Mouse (Mus musculus) urinary bladder, postnatal 14 days (tissue): ENCODE measurements around the gene Mcoln3.

Experiments used
- DNase-seq: peaks from one replicate; pipeline ENCODE4 v3.0.0; 2021; ENCODE audit warnings: low spot score

Gene Mcoln3

DNA sequence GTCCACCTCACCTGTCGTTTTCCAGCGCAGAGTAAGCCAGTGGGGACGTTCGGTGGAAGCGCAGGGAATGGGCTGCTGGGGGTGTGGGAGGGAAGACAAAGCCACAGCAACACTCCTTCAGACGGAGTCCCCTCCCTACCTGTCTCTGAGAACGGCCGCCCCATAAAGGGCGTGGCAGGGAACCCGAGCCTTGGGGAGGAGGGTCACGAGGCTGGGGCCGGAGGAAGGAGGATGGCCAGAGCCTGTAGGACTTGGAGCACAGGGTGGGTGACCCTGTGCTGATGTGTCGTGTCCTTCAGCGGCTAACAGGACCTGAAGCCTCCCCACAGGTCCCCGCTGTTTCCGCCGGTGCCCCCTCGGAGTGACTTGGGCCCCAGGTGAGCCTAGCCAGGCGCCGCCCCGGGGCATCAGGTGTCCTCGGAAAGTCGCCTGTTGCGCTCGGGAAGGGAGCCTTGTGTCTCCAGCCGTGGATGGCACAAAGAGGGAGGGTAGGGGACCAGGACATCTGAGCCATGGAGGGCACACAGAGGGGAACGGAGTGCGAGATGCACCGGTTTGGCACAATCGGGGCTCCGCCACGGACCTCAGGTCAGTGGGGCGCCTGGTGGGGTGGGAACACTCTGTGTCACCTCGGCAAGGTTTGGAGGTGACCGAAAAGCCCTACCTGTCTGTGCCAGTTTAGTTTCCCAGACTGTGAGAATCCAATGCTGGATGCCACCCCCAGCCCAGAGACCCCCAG, at the start of gene Mcoln3:
Gene Mcoln3 (plus strand): TSS at position 193 of the 739 bp plus-strand sequence.
- no peak for DNase-seq

DNA sequence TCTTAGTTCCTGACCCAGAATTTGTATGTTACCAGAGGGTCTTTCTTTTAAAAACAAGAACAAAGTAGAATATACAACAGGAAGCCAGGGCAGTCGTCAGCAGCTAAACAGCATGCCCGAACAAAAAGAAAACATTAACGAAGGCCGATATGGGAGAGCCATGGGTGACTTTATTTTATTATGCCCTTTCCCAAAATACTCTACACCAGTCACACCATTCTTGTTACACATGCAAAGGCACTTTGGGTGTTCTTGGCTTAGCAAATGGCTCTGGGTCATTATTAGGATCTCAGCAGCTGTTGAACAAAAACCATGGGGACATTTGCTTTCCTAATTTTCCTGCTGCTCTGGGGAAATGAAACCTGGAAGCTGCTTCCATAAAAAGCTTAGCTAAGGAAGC, 48.0 kb upstream of the Mcoln3 start:
- no peak for DNase-seq

DNA sequence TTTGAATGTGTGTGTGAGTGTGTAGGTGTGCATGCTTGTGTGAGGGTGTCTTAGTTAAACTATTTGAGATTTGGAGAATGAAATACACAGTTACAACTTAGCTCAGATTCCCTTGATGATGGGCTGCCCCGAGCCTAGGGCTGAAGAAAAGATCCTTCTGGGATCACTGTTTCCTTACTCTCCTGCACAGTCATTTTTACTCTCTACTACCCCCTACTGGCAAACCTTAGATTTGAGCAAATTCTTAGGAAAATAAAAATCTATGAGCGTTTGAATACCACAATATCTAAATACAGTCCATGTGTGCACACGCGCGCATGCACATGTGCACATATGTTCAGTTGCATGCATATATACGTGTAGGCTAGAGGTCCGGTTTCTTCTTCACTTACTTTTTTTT, 44.5 kb upstream of the Mcoln3 start:
- DNase-seq: peak; percentile 2

DNA sequence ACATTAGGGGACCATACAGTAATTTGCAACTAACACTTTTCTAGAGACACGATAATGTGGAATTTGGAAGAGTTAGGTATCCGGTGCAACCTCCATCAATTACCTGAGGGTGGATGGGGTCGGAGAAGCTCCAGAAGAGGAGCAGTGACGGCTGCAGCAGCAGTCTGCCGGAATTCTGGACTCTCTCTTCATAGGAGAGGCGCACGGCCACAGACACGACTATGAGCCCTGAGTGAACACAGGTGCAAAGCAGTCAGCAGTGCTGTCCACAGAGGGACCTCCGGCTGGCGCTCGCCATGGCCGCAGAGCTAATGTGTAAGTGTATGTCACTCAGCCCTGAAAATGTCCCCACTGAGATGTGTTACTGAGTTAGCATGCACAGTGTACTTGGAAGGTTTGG, 37.0 kb upstream of the Mcoln3 start:
- no peak for DNase-seq

DNA sequence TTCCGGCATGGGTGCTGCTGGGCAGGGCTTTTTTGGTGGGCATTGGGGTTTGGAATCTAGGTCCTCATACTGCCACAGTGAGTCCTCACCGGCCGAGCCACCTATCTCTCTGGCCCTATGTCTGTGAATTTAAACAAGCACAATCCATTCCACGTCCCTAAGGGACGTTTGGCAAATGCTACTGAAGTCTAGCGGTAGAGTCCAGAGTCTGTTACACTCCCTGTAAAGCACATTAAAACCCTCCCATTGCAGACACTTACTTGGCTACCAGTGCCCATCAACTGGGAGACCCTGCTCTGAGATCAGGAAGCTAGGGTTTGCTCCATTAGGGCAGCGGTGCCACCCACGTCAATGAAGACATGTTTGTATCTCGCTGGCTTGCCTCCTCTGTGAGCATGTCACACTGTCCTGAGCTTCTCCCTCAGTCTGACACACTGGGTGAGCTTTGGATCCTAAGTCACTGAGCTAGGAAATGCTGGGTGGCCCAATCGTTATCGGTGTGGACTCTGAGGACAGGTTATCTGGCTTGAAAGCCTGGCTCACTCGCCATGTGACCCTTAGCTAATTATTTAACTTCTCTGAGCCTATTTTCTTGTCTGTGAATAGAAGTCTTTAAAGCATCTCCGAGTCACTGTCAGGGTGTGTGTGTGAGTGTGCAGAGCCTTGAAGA, 26.1 kb upstream of the Mcoln3 start:
- no peak for DNase-seq

GRCm38 (mm10) chr3:146095066-146095465, 22.2 kb upstream of the Mcoln3 start:
- no peak for DNase-seq

GRCm38 (mm10) chr3:146096986-146097385, 20.3 kb upstream of the Mcoln3 start:
- no peak for DNase-seq

DNA sequence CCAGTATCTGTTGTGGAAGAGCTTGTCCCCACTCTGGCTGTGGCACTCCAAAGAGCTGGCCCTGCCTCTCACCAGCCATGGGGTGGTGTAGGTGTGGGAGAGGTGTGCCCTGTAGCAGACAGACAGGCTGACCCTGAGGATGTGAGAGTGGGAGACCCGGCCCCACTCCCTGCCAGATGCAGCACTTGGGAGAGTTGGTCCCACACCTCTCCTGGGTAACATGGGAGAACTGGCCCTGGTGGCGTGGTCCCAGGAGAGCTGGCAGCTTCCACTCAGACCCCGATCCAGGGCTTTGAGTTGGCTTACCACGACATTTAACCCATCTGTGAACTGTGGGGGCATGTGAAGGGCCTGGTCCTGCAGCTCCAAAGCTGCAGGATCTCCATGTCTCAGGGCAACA, 19.4 kb upstream of the Mcoln3 start:
- DNase-seq: no peak

DNA sequence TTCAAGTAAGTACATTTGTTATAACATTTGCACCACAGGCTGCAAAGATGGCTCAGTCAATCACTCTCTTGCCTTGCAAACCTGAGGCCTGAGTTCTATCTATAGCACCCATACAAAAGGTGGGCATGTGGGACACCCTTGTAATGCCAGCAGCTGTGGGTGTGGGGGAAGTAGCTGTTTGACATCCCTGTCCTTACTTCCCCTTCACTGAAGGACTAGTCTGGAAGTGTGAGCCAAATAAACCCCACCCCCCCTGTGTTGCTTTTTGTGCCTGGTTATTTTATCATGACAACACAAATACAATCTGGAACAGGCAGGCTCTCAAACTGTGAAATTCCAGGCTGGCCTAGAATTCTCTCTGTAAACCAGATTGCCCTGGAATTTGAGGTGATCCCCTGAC, 17.3 kb upstream of the Mcoln3 start:
- no peak for DNase-seq

GRCm38 (mm10) chr3:146102049-146102448, 15.2 kb upstream of the Mcoln3 start:
- DNase-seq: no peak

GRCm38 (mm10) chr3:146107116-146107849, 10.0 kb upstream of the Mcoln3 start:
- peak; percentile 29 for DNase-seq

DNA sequence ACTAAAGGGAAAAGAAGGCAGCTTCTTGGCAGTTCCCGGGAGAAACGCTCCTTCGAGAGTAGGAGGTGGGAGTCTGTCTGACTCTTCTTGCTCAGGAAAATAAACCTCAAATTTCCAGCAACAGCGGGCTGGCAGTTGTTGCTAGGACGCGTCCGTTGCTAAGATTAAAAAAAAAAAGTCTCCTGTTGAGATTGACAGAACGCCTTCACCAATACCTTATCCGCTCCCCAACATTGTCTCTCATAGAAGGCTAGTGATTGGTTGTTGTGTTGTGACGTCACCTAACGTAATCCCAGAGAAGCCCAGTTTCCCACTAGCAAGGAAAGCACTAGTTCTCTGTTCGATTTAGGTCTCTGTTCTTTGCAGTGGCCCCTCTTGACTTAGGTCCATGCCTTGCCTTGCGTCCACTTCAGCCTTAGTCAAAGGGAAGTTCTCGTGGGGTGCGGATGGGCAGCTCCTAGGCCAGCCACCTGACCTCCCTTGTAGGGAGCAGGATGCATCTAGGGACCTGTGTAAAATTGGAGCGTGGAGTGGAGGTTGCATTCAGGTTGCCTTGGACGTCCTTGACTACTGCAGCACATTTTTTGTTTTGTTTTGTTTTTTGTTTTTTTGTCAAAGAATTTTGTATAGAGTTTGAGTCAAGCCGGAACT, 9.2 kb upstream of the Mcoln3 start, which contains the start of gene Wdr63:
Gene Wdr63 (minus strand): TSS at position 210 of the 651 bp plus-strand sequence.
- DNase-seq: peak; percentile 41

DNA sequence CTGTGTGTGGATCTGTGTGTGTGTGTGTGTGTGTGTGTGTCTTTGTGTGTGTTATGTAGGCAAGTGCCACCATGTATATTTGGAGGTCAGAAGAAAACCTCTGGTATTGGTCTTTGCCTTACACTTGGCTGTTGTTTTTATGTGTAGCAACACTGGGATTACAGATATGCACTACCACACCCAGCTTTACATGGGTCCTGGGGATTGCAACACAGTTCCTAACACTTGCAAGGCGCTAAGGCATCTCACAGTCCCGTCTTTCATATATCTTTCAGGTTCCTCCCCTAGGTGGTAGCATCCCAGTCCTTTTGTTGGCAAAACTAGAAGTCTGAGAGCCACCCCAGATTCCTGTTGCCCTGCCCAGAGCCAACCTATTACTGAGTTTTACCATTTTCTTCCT, 8.3 kb upstream of the Mcoln3 start:
- no peak for DNase-seq

- no peak for DNase-seq
Measured at GRCm38 (mm10) chr3:146110358-146110757, 6.9 kb upstream of the Mcoln3 start.

DNA sequence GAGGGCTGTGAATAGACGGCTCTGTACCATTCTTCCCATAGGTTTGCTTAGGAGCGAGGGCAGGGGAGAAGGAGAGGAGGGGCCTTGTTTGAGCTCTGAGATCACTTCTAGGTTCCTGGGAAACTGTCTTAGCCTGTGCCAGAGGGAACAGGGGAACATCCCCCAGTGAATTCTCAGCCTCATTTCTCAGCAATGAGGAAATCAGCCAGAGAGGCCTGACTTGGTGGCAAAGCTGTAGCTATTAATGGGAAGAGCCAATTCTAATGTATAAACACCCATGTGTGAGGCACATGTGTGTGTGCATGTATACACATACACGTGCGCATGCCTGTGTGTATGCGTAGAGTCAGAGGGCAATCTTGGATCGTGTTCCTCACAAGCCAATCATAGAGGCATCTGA, 6.3 kb upstream of the Mcoln3 start:
- no peak for DNase-seq

- DNase-seq: no peak
Measured at GRCm38 (mm10) chr3:146117997-146118457, 777 bp downstream of the Mcoln3 start.

DNA sequence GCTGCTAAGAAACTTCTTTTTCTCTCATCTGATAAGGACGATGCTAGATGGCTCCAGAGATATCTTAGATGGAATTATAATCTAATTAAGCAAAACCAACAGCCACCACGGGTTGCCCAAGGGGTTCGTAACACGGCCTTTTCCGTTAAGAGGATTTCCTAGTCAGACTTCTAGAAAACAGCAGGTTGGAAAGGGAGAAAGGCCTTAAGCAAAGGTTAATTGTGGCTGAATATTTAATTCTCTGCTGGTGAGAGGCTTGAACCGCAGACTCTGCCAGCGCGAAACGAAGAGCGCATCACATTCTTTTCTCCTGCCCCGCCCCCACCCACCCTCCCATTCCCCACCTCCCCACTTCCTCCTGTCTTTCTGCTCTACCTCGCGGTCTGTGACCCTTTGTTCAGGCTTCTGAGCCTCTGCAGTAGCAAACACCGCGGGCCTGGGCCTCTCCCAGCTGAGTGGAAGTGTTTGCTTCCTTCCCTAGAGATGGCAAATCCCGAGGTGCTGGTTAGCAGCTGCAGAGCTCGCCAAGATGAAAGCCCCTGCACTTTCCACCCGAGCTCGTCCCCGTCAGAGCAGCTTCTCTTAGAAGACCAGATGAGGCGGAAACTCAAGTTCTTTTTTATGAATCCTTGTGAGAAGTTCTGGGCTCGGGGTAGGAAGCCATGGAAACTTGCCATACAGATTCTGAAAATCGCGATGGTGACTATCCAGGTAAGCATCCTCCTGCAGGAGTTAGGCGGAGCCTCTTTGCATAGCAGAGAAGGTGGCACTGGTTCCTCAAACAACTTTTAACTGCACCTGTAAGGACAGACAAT, 4.3 kb downstream of the Mcoln3 start:
- DNase-seq: no peak

- DNase-seq: no peak
Measured at GRCm38 (mm10) chr3:146122125-146122420, 4.8 kb downstream of the Mcoln3 start.

- DNase-seq: no peak
Measured at GRCm38 (mm10) chr3:146122807-146123463, 5.7 kb downstream of the Mcoln3 start.

DNA sequence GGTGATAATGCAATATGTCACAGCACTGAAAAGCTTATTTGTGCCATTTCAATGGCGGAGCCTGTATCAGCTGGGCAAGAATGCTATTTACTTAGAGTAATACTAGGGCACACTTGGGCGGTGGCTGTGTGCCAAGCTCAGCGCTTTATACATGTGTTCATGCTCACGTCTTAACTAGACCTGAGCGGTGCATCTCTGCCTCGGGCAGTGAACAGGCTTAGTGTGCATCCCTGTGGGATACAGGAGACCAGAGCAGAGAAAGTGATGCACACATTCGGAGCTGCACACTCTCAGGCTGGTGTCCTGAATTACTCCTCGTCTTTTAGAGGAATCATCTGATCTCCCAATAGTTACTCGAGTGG, 6.2 kb downstream of the Mcoln3 start:
- no peak for DNase-seq

DNA sequence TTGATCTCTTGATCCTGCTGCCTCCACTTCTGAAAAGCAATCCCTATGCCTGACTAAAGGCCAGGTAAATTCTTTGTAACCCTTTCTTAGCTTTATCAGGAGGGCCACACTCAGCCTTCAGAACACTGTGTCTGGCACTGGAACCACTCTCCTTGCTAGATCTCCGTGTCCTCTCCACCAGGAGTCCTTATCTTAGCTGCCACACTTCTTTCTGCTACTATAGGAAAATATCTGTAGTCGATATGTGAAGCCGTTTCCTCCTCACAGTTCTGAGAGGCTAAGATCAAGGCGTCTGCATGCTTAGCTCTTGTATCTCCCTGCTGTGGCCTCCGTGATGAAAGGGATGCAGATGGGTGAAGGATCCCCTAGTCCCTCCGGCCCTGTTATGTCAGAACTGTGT, 10.0 kb downstream of the Mcoln3 start:
- no peak for DNase-seq
